Mouse (Mus musculus) liver, postnatal 0 days (tissue): ENCODE results near the gene Asphd1.

Experiments used
- CTCF ChIP-seq: sonication (generic); IDR thresholded peaks from 2 replicates; pipeline ENCODE4 v1.5.1; 2016; ENCODE audit warnings: antibody characterized with exemption, low read depth
- EP300 ChIP-seq: IDR thresholded peaks from 2 replicates; pipeline ENCODE4 v1.6.1; 2016; ENCODE audit warnings: antibody characterized with exemption, low read depth, mild to moderate bottlenecking

- TF ChIP-seq CTCF, result no peak
- no peak for TF ChIP-seq EP300
These were observed 29.4 kb downstream of the Asphd1 start for GRCm38 (mm10) chr7:126919973-126920372.
